ENCODE assay signal across 11 mouse cellular contexts in the genomic region with DNA sequence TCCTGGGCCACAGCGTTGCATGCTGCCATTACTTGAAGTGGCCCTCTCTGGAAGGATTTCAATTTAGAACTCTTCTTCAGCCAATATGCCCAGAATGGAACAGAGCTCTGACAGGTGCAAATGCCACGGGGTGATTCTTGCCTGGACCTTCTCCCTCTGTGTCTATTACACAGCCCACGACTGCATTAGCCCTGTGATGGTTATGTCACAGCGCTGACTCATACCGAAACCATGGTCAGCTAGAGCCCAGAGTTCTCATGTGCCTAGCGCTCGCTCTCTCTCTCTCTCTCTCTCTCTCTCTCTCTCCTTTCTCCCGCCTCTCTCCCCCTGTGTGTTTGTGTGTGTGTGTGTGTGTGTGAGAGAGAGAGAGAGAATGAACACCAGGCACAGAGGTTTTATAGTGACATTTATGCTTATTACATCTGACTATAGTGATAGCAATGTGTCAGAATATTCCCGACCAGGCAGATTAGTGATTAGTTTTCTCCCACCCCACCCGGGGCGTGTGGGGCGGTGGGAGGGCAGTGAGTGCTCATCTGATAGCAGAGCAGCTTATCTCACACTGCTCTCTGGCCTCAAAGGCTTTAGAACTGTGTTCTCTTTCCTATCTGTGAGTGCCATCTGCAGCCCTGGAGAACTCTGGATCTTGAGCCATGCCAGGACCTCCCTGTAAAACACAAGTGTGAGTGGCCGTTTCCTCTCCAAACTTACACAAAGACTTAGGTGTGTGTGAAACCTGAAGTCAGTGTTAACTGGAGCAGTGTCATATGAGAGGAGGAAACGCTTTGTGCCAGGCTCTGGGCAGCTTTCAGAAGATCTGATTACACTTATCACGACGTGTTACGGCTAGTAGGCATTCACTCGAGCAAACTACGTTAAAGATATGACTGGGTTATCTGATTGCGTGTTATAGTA. TPM values are rescaled to one million over a fixed set of nuclear protein-coding genes. Genes with fewer than 3 reads are reported as not detected.
A peak's percentile ranks its signal among the peaks of the same experiment; 100 is the strongest.
DNase-seq lines count a peak whose midpoint lies in the region; ATAC-seq and TF ChIP-seq lines count a peak whose summit lies in the region.
"Had no signal": no experiment of that assay in that cellular context is flagged by ENCODE, and none has a peak within 500 bp of the region (broad histone marks: within the 10 kb centered on the region; RNA-seq: fewer than 3 reads in every experiment).

No protein-coding gene starts in this region.

- no peak overlapping the region for H3K9ac ChIP-seq in hindbrain, embryonic 11.5 days (ENCODE audit: low read depth, low read length)
- H3K9ac ChIP-seq: neural tube, embryonic 12.5 days had no signal

- no peak overlapping the region for H3K4me2 ChIP-seq in hindbrain, embryonic 11.5 days (replicated peaks; ENCODE audit: low read depth, low read length)
- H3K4me2 ChIP-seq: neural tube, embryonic 12.5 days had no signal

- H3K4me1 ChIP-seq in hindbrain, embryonic 11.5 days (replicated peaks; ENCODE audit: control insufficient read depth, insufficient read depth, low read length): no peaks in the 10 kb centered on the region

- H3K79me2 ChIP-seq in macrophage (ENCODE audit: inconsistent target): no peaks in the 10 kb centered on the region

- no peak overlapping the region; the same call in 1 of the 2 replicates for H3K27ac ChIP-seq in gastrocnemius, adult 2 months
- H3K27ac ChIP-seq in macrophage: peak overlapping the region; percentile 71
- no peak overlapping the region for H3K27ac ChIP-seq in hindbrain, embryonic 11.5 days (ENCODE audit: low read depth, low read length)
- H3K27ac ChIP-seq: neural tube, embryonic 12.5 days had no signal

- intact Hi-C loops in gastrocnemius, adult 2 months (cut with DNase I): no loop called here
- intact Hi-C loops in gastrocnemius, postnatal 14 days (cut with DNase I; ENCODE audit: low total_unique reads): no loop called here

- no peak for TF ChIP-seq CTCF in gastrocnemius, adult 2 months (IDR thresholded peaks at IDR 0.05)

- no peak for ATAC-seq in hindbrain, embryonic 11.5 days (ENCODE audit: low FRiP score)
- no peak for ATAC-seq in frontal cortex, adult (ENCODE audit: low TSS enrichment)

- 45% methylated on average over 18 of the region's 20 CpGs for WGBS in macrophage (ENCODE audit: missing documents)
- 80% methylated on average over 20 of the region's 20 CpGs for WGBS in hindbrain, embryonic 11.5 days

- peak; percentile 59 for DNase-seq in gastrocnemius, adult 2 months
- no peak for DNase-seq in gastrocnemius, postnatal 14 days
- peak; percentile 58 for DNase-seq in A20 (ENCODE audit: low read depth, low spot score)
- peak; percentile 7 for DNase-seq in c-Kit-positive CD71-positive TER-119-negative erythroid progenitor cells, embryonic 14.5 days (ENCODE audit: low read depth)
- no peak for DNase-seq in thymus, postnatal 10 days (ENCODE audit: low spot score in 2 of 2)
- no peak for DNase-seq in hindbrain, embryonic 11.5 days (ENCODE audit: low spot score)

- H3K4me3 ChIP-seq in gastrocnemius, adult 2 months: peak overlapping the region; percentile 46
- H3K4me3 ChIP-seq in macrophage (ENCODE audit: inconsistent target): peak overlapping the region; percentile 24; the same call in 1 of the 2 replicates
- no peak overlapping the region for H3K4me3 ChIP-seq in hindbrain, embryonic 11.5 days (ENCODE audit: low read depth, low read length)
- H3K4me3 ChIP-seq: neural tube, embryonic 12.5 days had no signal

- no peaks in the 10 kb centered on the region for H3K27me3 ChIP-seq in hindbrain, embryonic 11.5 days (ENCODE audit: control insufficient read depth, insufficient read depth, low read length)
- H3K27me3 ChIP-seq: neural tube, embryonic 12.5 days had no signal

- H3K36me3 ChIP-seq in macrophage (ENCODE audit: inconsistent target): no peaks in the 10 kb centered on the region
- no peaks in the 10 kb centered on the region for H3K36me3 ChIP-seq in hindbrain, embryonic 11.5 days (ENCODE audit: control insufficient read depth, insufficient read depth, low read length)
- H3K36me3 ChIP-seq: neural tube, embryonic 12.5 days had no signal

- no peaks in the 10 kb centered on the region for H3K9me3 ChIP-seq in hindbrain, embryonic 11.5 days (ENCODE audit: control insufficient read depth, low read length)
- H3K9me3 ChIP-seq: neural tube, embryonic 12.5 days had no signal

RNA-seq across cellular contexts. Expression of a gene that starts 10.4 kb away (rescaled TPM):
- under 1 TPM in 1 of 2 experiments, not detected in 1; 0.31 TPM for total RNA-seq in gastrocnemius, adult 2 months (2021)
- total RNA-seq in gastrocnemius, postnatal 14 days (2021): under 1 TPM; 0.06 to 0.31 TPM
- total RNA-seq in macrophage (2018; cell fraction: chromatin; rRNA removed): 1 to 10 TPM in 13 of 26 experiments, under 1 TPM in 10, not detected in 3; 0.16 to 2.2 (median 1.1) TPM
- total RNA-seq in macrophage (2018; cell fraction: cytosol; rRNA removed): 1 to 10 TPM in 9 of 26 experiments, under 1 TPM in 17; 0.23 to 1.6 (median 0.93) TPM
- total RNA-seq in macrophage (2018; cell fraction: nucleus; rRNA removed): 1 to 10 TPM in 18 of 26 experiments, under 1 TPM in 8; 0.19 to 3.0 (median 1.2) TPM
- polyA plus RNA-seq in macrophage (2018): 0.42 to 1.1 TPM (median 0.66 TPM) in 3 replicates
- polyA plus RNA-seq in hindbrain, embryonic 11.5 days (2014; fragmentation: Nextera tagmentation; extraction: Ambion mirVana): 3.0 and 3.9 TPM in 2 replicates

RNA-seq across cellular contexts. Expression of a gene that starts 17.9 kb away (rescaled TPM):
- total RNA-seq in gastrocnemius, adult 2 months (2021): not detected
- not detected for total RNA-seq in gastrocnemius, postnatal 14 days (2021)
- total RNA-seq in macrophage (2018; cell fraction: chromatin; rRNA removed): under 1 TPM in 1 of 26 experiments, not detected in 25; 0.21 TPM
- under 1 TPM in 11 of 26 experiments, not detected in 15; 0.05 to 0.17 (median 0.09) TPM for total RNA-seq in macrophage (2018; cell fraction: cytosol; rRNA removed)
- total RNA-seq in macrophage (2018; cell fraction: nucleus; rRNA removed): under 1 TPM in 3 of 26 experiments, not detected in 23; 0.27 to 0.36 (median 0.28) TPM
- not detected in 3 replicates for polyA plus RNA-seq in macrophage (2018)
- not detected in 2 replicates for polyA plus RNA-seq in hindbrain, embryonic 11.5 days (2014; fragmentation: Nextera tagmentation; extraction: Ambion mirVana)
- total RNA-seq: layer of hippocampus, postnatal 14 days had no signal
- polyA plus RNA-seq: cerebellum, adult 2 months; neural tube, embryonic 12.5 days had no signal

Comparison
In these comparisons a context has a peak if more than half of its experiments do, and no peak if none do; other contexts are left out.
1. DNase-seq: peak in gastrocnemius, adult 2 months (single experiment), A20 (single experiment) and c-Kit-positive CD71-positive TER-119-negative erythroid progenitor cells, embryonic 14.5 days (single experiment); none in gastrocnemius, postnatal 14 days (single experiment), thymus, postnatal 10 days (0 of 2) and hindbrain, embryonic 11.5 days (single experiment).